Mouse (Mus musculus) heart, embryonic 13.5 days (tissue): ENCODE measurements at regions not wholly inside any gene's neighbourhood (a gene's known extent, or its start where the extent isn't known, plus 50 kb on each side); places are given as distances from the start of the nearest gene placed in this dataset.

ENCODE experiments used
- ATAC-seq: fragments of 200-750 bp; cut with Nextera tagmentation; 2 replicates; pipeline ENCODE4 v1.8.0; 2017; ENCODE audit warnings: moderate TSS enrichment; ENCODE audit not compliant: insufficient number of reproducible peaks, low FRiP score, low TSS enrichment; ENCODE audit errors: extremely low read depth
- H3K27ac ChIP-seq: fragments of 300-500 bp; sonication (generic); replicated peaks from 2 replicates; pipeline ENCODE4 v1.5.1; 2015; ENCODE audit warnings: moderate library complexity, mild to moderate bottlenecking, inconsistent platforms
- H3K27me3 ChIP-seq: fragments of 300-500 bp; sonication (generic); replicated peaks from 2 replicates; pipeline ENCODE4 v1.6.1; 2015; ENCODE audit warnings: mild to moderate bottlenecking, inconsistent platforms
- H3K36me3 ChIP-seq: fragments of 300-500 bp; sonication (generic); 2 replicates; pipeline ENCODE4 v1.6.1; 2015; ENCODE audit warnings: mild to moderate bottlenecking, inconsistent platforms
- H3K4me1 ChIP-seq: fragments of 300-500 bp; sonication (generic); 2 replicates; pipeline ENCODE4 v1.6.1; 2015; ENCODE audit warnings: inconsistent platforms
- H3K4me2 ChIP-seq: fragments of 300-500 bp; sonication (generic); 2 replicates; pipeline ENCODE4 v1.6.1; 2015; ENCODE audit warnings: inconsistent platforms, mild to moderate bottlenecking, moderate library complexity
- H3K4me3 ChIP-seq: fragments of 300-500 bp; sonication (generic); 2 replicates; pipeline ENCODE4 v1.5.1; 2015; ENCODE audit warnings: moderate library complexity, mild to moderate bottlenecking, inconsistent platforms
- H3K9ac ChIP-seq: fragments of 300-500 bp; sonication (generic); 2 replicates; pipeline ENCODE4 v1.6.1; 2015; ENCODE audit warnings: inconsistent platforms, mild to moderate bottlenecking, moderate library complexity
- H3K9me3 ChIP-seq: fragments of 300-500 bp; sonication (generic); 2 replicates; pipeline ENCODE4 v1.6.1; 2016; ENCODE audit warnings: inconsistent platforms
- WGBS: fragments of 180-500 bp; shearing (Covaris S2); methylation state at CpG from one replicate; pipeline ENCODE4 v1.1.7; 2015; ENCODE audit warnings: mixed read lengths; 5-methylcytosine and 5-hydroxymethylcytosine counted together

DNA sequence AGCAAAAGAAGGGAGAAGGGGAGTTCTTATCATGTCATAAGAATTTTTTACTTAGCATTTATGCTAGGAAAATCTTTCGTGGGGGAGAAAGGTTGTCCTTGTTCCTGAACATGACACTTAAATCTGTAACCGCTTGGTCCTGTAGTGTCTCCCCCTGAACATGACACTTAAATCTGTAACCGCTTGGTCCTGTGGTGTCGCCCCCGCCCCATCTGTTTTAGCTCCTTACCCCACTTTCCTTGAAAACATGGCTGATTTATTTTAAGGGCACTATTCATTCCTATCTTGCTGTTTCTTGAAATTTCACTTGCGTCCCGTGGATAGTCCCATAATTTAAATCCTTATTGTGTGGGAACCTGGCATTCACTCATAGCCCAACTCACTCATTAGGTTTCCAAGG is 82.2 kb downstream of the Rap2a start:
- Histone ChIP-seq H3K9me3 (no peaks in the 10 kb centered on the region), H3K4me3 (no peak overlapping the region), H3K9ac (no peak overlapping the region), H3K27ac (no peak overlapping the region), H3K4me1 (no peaks in the 10 kb centered on the region), H3K27me3 (no peaks in the 10 kb centered on the region), H3K36me3 (no peaks in the 10 kb centered on the region), H3K4me2 (no peak overlapping the region)
- 81% methylated on average over 7 of the region's 7 CpGs for WGBS
- ATAC-seq = no peak

DNA sequence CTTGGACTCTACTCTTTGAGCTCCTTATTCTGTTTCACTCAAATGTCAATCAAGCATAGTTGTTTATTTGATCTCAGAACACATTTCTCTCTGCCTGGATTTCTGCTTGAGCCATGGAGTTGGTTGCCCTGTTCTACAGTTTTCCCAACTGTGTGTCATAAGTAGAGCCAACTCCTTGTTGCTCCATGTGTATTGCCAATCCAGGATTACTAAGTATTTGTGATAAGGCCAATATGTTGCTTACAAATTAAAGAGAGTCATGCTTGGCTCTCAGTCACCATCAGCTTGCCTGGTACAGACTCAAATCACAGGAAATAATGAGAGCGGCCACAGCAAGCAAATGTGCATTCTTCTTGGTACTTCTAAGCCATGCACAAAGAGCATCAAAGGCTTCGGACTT is 82.7 kb downstream of the Rap2a start:
- no peak for ATAC-seq
- WGBS = 88% methylated on average over 2 of the region's 2 CpGs
- Histone ChIP-seq H3K4me1 (no peaks in the 10 kb centered on the region), H3K27ac (no peak overlapping the region), H3K36me3 (no peaks in the 10 kb centered on the region), H3K9ac (no peak overlapping the region), H3K4me3 (no peak overlapping the region), H3K27me3 (no peaks in the 10 kb centered on the region), H3K9me3 (no peaks in the 10 kb centered on the region), H3K4me2 (no peak overlapping the region)

DNA sequence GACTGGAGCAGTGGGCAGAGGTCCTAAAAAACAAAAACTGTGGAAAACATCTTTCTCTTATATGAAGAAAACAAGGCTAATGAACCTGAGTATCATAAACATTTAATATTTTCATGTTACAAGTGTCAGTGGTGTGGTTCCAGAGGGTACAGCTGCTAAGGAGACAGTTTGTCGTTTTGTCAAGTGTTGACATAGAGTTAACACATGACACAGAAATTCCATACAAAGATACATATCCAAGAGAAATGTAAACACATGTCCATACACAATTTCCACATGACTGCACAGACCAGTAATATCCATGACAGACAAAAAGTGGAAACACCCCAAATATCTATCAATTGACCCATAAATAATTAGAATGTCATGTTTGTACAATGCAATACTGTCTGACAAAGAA is 88.7 kb downstream of the Rap2a start:
- ATAC-seq = no peak
- Histone ChIP-seq H3K27ac (no peak overlapping the region), H3K9me3 (no peaks in the 10 kb centered on the region), H3K4me2 (no peak overlapping the region), H3K4me1 (peaks cover 6% of the 10 kb centered on the region; the same call in 1 of the 2 replicates), H3K27me3 (no peaks in the 10 kb centered on the region), H3K9ac (no peak overlapping the region), H3K4me3 (no peak overlapping the region), H3K36me3 (no peaks in the 10 kb centered on the region)
- 57% methylated on average over 1 of the region's 1 CpGs for WGBS

DNA sequence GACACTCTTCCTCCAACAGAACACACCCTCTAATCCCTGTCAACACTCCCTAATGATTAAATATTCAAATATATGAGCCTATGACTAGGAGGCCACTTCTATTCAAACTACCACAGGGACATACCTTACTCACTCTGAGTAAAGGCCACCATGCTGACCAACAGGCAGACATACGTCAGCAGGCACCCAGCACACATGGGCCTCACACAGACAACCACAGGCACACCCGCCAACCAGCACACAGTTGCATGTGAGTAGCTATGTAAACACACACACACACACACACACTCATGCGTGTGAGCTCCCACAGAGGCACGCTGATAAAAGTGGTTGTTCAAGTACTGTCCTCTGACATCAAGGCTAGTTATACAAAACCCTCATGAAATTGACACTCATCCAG is 89.8 kb downstream of the Rap2a start:
- H3K27me3 ChIP-seq = no peaks in the 10 kb centered on the region
- no peak overlapping the region for H3K9ac ChIP-seq
- H3K4me3 ChIP-seq = no peak overlapping the region
- H3K36me3 ChIP-seq = no peaks in the 10 kb centered on the region
- H3K4me2 ChIP-seq = no peak overlapping the region
- WGBS = 79% methylated on average over 4 of the region's 4 CpGs
- ATAC-seq = no peak
- H3K27ac ChIP-seq = no peak overlapping the region
- H3K9me3 ChIP-seq = no peaks in the 10 kb centered on the region
- peaks cover 6% of the 10 kb centered on the region; the same call in 1 of the 2 replicates for H3K4me1 ChIP-seq

DNA sequence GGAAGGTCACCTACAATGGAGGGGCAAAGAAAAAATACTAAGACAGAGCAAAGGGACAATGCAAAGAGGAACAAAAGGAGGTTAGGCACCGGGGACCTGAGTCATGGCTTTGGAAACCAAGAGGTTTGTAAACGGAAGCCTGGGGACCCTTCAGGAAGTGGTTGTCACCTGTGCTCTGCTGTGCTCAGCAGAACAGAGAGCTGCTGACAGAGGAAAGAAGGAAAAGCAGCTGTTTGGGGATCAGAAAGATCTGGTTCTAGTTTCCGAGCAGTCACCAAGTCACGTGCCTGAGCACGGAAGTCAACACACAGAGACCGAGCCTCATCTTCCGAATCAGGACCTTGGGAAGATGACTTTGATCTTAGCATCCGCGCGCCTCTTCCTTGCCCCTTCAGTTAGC is 94.0 kb downstream of the Rap2a start:
- WGBS = 73% methylated on average over 10 of the region's 10 CpGs
- H3K27me3 ChIP-seq = no peaks in the 10 kb centered on the region
- H3K9me3 ChIP-seq = no peaks in the 10 kb centered on the region
- H3K4me3 ChIP-seq = no peak overlapping the region
- H3K9ac ChIP-seq = no peak overlapping the region
- peaks cover 6% of the 10 kb centered on the region; the same call in 1 of the 2 replicates for H3K4me1 ChIP-seq
- no peak overlapping the region for H3K27ac ChIP-seq
- no peak overlapping the region for H3K4me2 ChIP-seq
- H3K36me3 ChIP-seq = no peaks in the 10 kb centered on the region
- ATAC-seq = no peak

DNA sequence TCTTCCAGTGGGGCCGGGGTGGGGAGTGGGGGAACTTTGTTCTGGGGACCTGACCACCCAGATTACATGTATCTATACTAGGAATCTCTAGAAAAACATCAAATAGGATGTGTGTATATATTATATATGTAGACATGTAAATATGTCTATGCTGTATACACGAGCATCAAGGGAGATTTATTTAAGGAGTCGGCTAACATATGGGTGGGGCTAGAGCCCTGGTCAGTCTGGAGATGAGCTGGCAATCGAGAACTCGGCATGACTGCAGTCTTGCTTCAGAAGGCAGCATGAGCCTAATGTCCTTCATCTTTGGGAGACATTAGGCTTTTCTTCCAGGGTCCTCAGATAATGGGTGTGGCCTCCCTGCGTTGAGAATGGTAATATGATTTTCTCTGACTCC is 97.0 kb downstream of the Rap2a start:
- no peak for ATAC-seq
- WGBS = 82% methylated on average over 6 of the region's 6 CpGs
- Histone ChIP-seq H3K9me3 (no peaks in the 10 kb centered on the region), H3K27ac (no peak overlapping the region), H3K4me3 (no peak overlapping the region), H3K27me3 (no peaks in the 10 kb centered on the region), H3K9ac (no peak overlapping the region), H3K36me3 (no peaks in the 10 kb centered on the region), H3K4me1 (peaks cover 6% of the 10 kb centered on the region; the same call in 1 of the 2 replicates), H3K4me2 (no peak overlapping the region)

DNA sequence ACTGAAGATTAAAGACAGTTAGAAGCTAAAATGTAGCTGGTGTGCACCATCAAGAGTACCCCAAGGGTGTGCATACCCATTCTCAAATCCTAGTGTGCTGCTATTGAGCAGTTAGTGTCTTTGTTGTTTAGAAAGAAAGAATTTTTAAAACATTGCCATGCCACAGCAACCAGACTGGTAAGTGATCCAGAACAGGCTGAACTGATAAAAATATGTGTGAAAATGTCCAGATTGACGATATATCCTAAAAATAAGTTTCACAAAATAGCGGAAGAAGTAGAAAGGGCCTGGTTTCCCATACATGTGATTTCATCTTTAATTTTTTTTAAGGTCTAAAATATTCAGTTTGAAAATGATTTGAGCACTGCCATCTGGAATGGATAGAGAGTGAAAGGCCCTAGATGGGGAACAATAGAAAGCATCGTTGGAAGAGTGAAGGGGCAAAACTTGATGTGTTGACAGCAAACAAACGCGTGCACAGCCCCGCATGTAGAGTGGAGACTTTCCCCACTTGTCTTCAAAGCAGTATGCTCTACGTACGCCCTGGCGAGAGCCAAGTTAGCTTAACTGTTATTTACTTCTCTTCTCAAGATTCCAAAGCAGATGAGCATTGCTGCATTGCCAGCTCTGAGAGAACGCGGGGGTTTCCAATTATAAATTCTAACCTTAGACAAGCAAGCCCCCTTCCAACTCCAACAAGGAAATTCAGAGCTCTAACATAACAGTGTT is 100.3 kb downstream of the Rap2a start:
- no peak overlapping the region for H3K27ac ChIP-seq
- no peak overlapping the region for H3K4me3 ChIP-seq
- no peaks in the 10 kb centered on the region for H3K27me3 ChIP-seq
- no peak overlapping the region for H3K9ac ChIP-seq
- 68% methylated on average over 11 of the region's 11 CpGs for WGBS
- no peaks in the 10 kb centered on the region for H3K36me3 ChIP-seq
- H3K9me3 ChIP-seq = no peaks in the 10 kb centered on the region
- H3K4me1 ChIP-seq = no peaks in the 10 kb centered on the region
- ATAC-seq = no peak
- H3K4me2 ChIP-seq = no peak overlapping the region

DNA sequence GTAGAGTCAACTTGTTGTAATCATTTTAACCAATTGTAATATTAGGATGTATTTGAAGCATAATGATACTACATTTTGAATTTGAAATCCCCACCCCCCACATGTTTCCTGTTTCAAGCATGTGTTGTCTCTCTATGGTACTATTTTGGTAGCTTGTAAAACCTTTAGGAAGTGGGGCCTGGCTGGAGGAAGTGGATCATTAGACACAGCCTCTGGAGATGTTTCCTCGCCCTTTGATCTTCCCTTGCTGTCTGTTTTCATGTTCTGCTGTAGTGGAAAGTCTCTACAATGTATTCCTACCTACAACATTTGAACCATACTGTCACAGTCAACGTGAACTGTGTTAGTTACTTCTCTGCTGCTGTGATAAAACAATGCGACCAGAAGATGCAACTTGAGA is 105.6 kb downstream of the Rap2a start:
- WGBS = 74% methylated on average over 3 of the region's 3 CpGs
- Histone ChIP-seq H3K9me3 (no peaks in the 10 kb centered on the region), H3K36me3 (no peaks in the 10 kb centered on the region)

DNA sequence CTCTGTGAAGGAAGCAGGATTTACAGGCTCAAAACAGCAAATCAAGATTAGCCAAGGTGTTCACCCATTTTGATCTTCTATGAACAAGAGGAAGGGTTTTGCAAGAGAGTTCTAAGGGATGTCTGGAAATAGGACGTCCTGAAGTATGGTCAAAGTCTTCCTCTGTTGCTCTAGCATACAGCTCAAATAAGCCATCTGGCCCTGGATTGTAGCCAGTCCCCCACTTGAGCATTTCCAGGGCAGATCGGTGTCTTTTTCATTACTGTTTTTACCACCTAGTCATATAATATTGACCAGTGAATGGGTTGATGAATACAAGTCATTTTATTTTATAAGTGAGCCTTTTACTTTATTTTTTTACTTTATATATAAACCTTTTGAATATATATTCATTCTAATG is 113.9 kb downstream of the Rap2a start:
- Histone ChIP-seq H3K4me1 (no peaks in the 10 kb centered on the region), H3K9me3 (no peaks in the 10 kb centered on the region), H3K4me2 (no peak overlapping the region), H3K36me3 (no peaks in the 10 kb centered on the region), H3K9ac (no peak overlapping the region), H3K27me3 (no peaks in the 10 kb centered on the region), H3K27ac (no peak overlapping the region), H3K4me3 (no peak overlapping the region)
- no peak for ATAC-seq
- WGBS = 74% methylated on average over 2 of the region's 2 CpGs

More for the DNA sequence above, 105.6 kb downstream of the Rap2a start:
- no peak for ATAC-seq
- H3K27ac ChIP-seq = no peak overlapping the region
- no peak overlapping the region for H3K4me3 ChIP-seq
- H3K27me3 ChIP-seq = no peaks in the 10 kb centered on the region
- H3K9ac ChIP-seq = no peak overlapping the region
- H3K4me2 ChIP-seq = no peak overlapping the region
- H3K4me1 ChIP-seq = no peaks in the 10 kb centered on the region

DNA sequence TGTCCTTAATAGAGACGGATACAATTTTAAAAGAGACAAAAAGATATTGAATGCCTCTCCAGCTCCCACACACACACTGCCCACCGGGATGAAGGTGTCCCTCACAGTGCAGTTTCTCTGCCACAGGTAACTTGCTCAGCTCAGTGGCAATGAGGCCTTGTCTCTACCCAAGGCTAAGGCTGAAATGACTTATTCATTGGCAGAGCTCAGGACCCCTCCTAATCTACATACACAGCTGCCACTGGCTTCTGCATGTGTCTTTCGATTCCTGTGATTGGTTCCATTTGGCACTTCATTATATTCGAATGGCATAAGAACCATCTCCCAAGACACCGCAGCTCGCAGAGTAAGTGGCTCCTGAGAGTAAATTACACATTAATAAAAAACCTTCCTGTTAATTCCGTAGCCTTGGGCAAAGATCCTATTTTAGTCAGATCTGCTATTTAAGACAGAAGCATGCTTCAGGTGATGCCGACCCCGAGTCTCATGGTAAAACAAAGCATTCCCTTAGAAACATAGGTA is 122.2 kb downstream of the Rap2a start:
- H3K9me3 ChIP-seq = no peaks in the 10 kb centered on the region
- WGBS = 73% methylated on average over 9 of the region's 9 CpGs
- H3K9ac ChIP-seq = no peak overlapping the region
- H3K36me3 ChIP-seq = no peaks in the 10 kb centered on the region
- H3K27ac ChIP-seq = no peak overlapping the region
- H3K4me1 ChIP-seq = no peaks in the 10 kb centered on the region
- no peak overlapping the region for H3K4me3 ChIP-seq
- no peak for ATAC-seq
- no peak overlapping the region for H3K4me2 ChIP-seq
- H3K27me3 ChIP-seq = no peaks in the 10 kb centered on the region

DNA sequence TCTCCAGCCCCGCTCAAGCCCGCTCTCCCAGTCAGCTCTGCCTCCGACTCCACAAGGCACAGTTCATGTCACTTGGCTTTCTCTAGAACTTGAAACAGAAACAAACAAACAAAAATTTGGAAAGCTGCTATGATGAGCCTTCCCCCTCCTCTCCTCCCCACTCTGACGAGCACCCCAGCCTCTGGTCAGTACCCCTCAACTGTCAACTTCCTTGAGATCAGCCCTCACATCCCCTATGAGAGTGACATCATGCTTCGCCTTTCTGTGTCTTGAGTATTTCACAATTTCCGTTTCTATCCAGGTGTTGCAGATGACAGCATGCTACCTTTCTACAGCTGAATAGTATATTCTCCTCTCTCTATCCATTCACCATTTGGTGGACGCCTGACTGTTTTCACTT is 123.3 kb downstream of the Rap2a start:
- Histone ChIP-seq H3K4me2 (no peak overlapping the region), H3K9ac (no peak overlapping the region), H3K4me1 (no peaks in the 10 kb centered on the region), H3K9me3 (no peaks in the 10 kb centered on the region), H3K27me3 (no peaks in the 10 kb centered on the region), H3K27ac (no peak overlapping the region), H3K36me3 (no peaks in the 10 kb centered on the region), H3K4me3 (no peak overlapping the region)
- 82% methylated on average over 7 of the region's 7 CpGs for WGBS
- no peak for ATAC-seq

DNA sequence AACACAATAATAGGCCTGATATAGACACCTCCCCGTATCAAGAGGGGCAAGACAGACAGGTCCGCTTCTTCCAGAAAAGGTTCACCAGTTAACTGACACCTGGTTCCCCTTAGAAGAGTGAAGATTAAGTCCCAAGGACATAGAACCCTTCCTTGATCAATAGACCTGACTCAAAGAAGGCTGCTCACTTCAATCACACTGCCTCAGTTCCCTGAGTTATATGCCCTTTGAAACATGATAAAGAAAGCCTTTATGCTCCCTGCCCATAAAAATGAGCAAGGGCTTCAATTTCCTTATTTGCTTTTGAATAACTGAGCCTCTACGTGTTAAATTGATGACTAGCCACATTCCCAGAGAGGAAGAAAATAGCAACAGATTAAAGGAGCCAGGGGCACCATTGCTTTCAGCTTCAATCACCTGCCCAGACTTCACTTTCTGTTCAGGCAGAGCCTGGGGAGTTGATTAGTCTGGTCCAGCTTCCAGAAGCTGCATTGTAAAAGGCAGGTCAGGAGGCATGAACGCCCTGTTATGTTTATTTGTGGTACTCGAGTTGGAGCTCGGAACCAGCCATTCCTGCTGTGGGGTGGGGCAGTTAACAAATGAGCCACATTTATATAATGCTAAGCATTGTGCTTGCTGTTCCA is 125.7 kb downstream of the Rap2a start:
- Histone ChIP-seq H3K4me1 (no peaks in the 10 kb centered on the region), H3K27me3 (no peaks in the 10 kb centered on the region), H3K9ac (no peak overlapping the region), H3K4me2 (no peak overlapping the region), H3K36me3 (no peaks in the 10 kb centered on the region), H3K27ac (no peak overlapping the region), H3K4me3 (no peak overlapping the region), H3K9me3 (no peaks in the 10 kb centered on the region)
- no peak for ATAC-seq
- 59% methylated on average over 6 of the region's 6 CpGs for WGBS
